Comparison of ENCODE assay signal across 16 mouse cellular contexts in the genomic region with DNA sequence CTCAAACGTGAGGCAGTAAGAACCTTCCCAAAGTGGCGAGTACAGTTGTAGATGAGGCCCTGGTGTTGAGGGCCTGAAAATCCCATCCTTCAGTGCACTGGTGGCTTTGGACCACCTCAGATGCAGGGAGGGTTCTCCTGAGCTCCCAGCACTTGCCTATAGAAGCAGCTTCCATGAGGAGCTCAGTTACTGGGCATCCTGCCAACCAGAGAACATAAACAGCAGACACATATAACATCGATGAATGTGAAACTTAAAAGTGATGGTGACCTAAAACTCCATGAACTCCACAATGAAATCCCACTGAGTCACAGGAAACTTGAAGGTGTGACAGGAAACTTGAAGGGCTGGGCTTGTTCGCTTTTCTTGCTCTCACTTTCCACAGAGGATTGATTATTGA.
"Had no signal": no experiment of that assay in that cellular context is flagged by ENCODE, and none has a peak within 500 bp of the region (broad histone marks: within the 10 kb centered on the region; RNA-seq: fewer than 3 reads in every experiment).

No protein-coding gene starts in this region.

- H3K36me3 ChIP-seq: midbrain, embryonic 13.5 days; neural tube, embryonic 12.5 days had no signal

- H3K4me1 ChIP-seq: megakaryocyte, embryonic 14.5 days; neural tube, embryonic 12.5 days had no signal

- H3K27me3 ChIP-seq: megakaryocyte, embryonic 14.5 days; neural tube, embryonic 12.5 days had no signal

- DNase-seq: kidney, adult 11 months; kidney, adult 9 months; kidney, postnatal 36 days; layer of hippocampus, adult 9-11 months; layer of hippocampus, postnatal 36 days; left cerebral cortex, postnatal 4 days; lung, adult 18-20 months; lung, postnatal 4 days; thymus, adult 2 months; thymus, postnatal 25 days had no signal

- H3K9ac ChIP-seq: liver, embryonic 14.5 days; midbrain, embryonic 13.5 days; neural tube, embryonic 12.5 days had no signal

- H3K4me2 ChIP-seq: midbrain, embryonic 13.5 days; neural tube, embryonic 12.5 days had no signal

- H3K27ac ChIP-seq: kidney, postnatal 0 days; liver, embryonic 14.5 days; midbrain, embryonic 13.5 days; neural tube, embryonic 12.5 days had no signal

- H3K4me3 ChIP-seq: megakaryocyte, embryonic 14.5 days; midbrain, embryonic 13.5 days; neural tube, embryonic 12.5 days had no signal

- H3K9me3 ChIP-seq: megakaryocyte, embryonic 14.5 days; midbrain, embryonic 13.5 days; neural tube, embryonic 12.5 days had no signal

- ATAC-seq: lung, postnatal 0 days; midbrain, embryonic 13.5 days had no signal
